Mouse (Mus musculus) forebrain, embryonic 10.5 days (tissue): Measurements from ENCODE around the gene Sirt7. TPM values are rescaled to one million over a fixed set of nuclear protein-coding genes. Genes with fewer than 3 reads are reported as not detected.
A peak's percentile ranks its signal among the peaks of the same experiment; 100 is the strongest.
"Not testable (repeated sequence)": the region's sequence is repeated elsewhere in the genome, so short reads cannot be mapped to it uniquely, and the experiment has no call there.

Source experiments
- DNase-seq: peaks from one replicate; pipeline ENCODE4 v3.0.0-alpha.2; 2017; ENCODE audit warnings: low spot score; ENCODE audit errors: extremely low spot score
- H3K27ac ChIP-seq: fragments of 300-500 bp; sonication (generic); 2 replicates; pipeline ENCODE4 v1.5.1; 2016; ENCODE audit warnings: mild to moderate bottlenecking
- H3K27me3 ChIP-seq: fragments of 300-500 bp; sonication (generic); 2 replicates; pipeline ENCODE4 v1.6.1; 2016; ENCODE audit warnings: mild to moderate bottlenecking; ENCODE audit not compliant: poor library complexity, severe bottlenecking
- H3K36me3 ChIP-seq: fragments of 300-500 bp; sonication (generic); replicated peaks from 2 replicates; pipeline ENCODE4 v1.6.1; 2016; ENCODE audit warnings: mild to moderate bottlenecking, moderate library complexity
- H3K4me1 ChIP-seq: fragments of 300-500 bp; sonication (generic); 2 replicates; pipeline ENCODE4 v1.6.1; 2016
- H3K4me3 ChIP-seq: fragments of 300-500 bp; sonication (generic); 2 replicates; pipeline ENCODE4 v1.5.1; 2016; ENCODE audit warnings: mild to moderate bottlenecking, moderate library complexity
- H3K9me3 ChIP-seq: fragments of 300-500 bp; sonication (generic); 2 replicates; pipeline ENCODE4 v1.6.1; 2016; ENCODE audit warnings: mild to moderate bottlenecking, moderate library complexity
- WGBS: fragments of 180-500 bp; shearing (Covaris S2); methylation state at CpG from one replicate; pipeline ENCODE4 v1.1.7; 2016; 5-methylcytosine and 5-hydroxymethylcytosine counted together
- polyA plus RNA-seq: library from polyadenylated mRNA; unstranded; fragments of >200 nt; fragmentation: Nextera tagmentation; extraction: Ambion mirVana; gene quantifications from 2 replicates; pipeline ENCODE4 v1.2.1, GENCODE M21; 2016

Gene Sirt7
- polyA plus RNA-seq, 1 experiment from 2014 or later = 32.8 TPM

DNA sequence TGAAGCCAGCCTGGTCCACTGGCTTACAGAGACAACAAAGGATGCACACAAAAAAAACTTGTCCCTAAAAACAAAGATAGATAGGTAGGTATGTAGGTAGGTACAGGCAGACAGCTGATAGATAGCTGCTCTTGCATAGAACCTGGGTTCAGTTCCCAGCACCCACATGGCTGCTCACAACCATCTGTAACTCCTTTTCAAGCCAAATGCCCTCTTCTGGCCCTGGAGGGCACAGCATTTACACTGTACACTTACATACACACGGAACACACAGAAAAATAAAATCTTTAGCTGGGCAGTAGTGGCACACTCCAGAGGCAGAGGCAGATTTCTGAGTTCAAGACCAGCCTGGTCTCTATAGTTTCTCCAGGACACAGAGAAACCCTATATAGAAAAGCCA lies 41.1 kb downstream of the Sirt7 start:
- Histone ChIP-seq H3K36me3 (peaks cover 78% of the 10 kb centered on the region), H3K9me3 (peaks cover 4% of the 10 kb centered on the region; the same call in 1 of the 2 replicates), H3K4me3 (no peak overlapping the region), H3K27ac (no peak overlapping the region), H3K27me3 (no peaks in the 10 kb centered on the region), H3K4me1 (peaks cover 29% of the 10 kb centered on the region)
- no peak for DNase-seq
- WGBS = 95% methylated on average over 1 of the region's 1 CpGs

DNA sequence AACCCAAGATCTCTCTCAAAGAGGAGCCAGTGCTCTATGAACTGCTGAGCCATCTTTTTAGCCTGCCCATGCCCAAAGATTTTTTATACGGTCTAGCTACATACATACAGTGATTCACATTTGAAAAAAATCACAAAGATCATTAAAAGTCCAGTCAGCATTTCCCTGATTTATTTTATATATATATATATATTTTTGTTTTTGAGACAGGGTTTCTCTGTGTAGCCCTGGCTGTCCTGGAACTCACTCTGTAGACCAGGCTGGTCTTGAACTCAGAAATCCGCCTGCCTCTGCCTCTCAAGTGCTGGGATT lies 42.1 kb downstream of the Sirt7 start:
- not testable (repeated sequence) for H3K4me3 ChIP-seq, H3K27me3 ChIP-seq, DNase-seq, H3K27ac ChIP-seq, H3K9me3 ChIP-seq
- peaks cover 78% of the 10 kb centered on the region for H3K36me3 ChIP-seq
- WGBS = 89% methylated on average over 2 of the region's 2 CpGs
- peaks cover 39% of the 10 kb centered on the region for H3K4me1 ChIP-seq

DNA sequence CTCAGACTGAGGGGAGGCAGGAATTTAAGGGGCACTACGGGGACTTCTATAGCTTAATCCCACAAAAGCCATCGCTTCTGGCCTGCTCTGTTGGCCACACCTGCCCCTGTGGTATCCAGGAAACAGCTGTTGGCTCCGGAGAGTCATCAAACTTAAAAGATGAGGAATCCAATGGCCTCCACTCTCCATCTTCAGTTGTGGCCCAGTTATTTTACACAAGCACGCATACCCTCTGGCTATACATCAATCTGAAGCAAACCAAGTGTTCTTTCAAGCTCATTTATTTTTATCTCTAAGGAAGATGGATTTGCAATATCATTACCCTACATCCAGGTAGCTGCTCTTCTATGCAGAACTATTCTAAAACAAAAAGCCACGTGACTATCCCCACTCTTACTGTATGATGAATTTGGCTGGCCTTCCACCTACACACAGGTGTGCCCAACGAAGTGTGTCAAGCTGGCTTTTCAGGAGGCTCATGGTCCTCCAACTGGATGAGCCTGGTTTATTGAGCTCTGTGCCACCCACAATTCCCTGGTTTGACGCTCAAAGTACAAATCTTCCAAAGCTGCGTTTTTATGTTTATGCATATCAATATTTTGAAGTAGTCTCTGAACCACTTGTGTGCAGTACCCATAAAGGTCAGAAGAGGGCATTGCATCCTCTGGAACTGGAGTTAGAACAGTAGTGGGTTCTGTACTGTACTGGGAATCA lies 42.6 kb downstream of the Sirt7 start:
- Histone ChIP-seq H3K27ac (peak overlapping the region; percentile 99), H3K4me3 (peak overlapping the region; percentile 89), H3K27me3 (no peaks in the 10 kb centered on the region), H3K4me1 (peaks cover 41% of the 10 kb centered on the region), H3K9me3 (peaks cover 4% of the 10 kb centered on the region; the same call in 1 of the 2 replicates), H3K36me3 (peaks cover 78% of the 10 kb centered on the region)
- DNase-seq = no peak
- WGBS = 75% methylated on average over 8 of the region's 8 CpGs

DNA sequence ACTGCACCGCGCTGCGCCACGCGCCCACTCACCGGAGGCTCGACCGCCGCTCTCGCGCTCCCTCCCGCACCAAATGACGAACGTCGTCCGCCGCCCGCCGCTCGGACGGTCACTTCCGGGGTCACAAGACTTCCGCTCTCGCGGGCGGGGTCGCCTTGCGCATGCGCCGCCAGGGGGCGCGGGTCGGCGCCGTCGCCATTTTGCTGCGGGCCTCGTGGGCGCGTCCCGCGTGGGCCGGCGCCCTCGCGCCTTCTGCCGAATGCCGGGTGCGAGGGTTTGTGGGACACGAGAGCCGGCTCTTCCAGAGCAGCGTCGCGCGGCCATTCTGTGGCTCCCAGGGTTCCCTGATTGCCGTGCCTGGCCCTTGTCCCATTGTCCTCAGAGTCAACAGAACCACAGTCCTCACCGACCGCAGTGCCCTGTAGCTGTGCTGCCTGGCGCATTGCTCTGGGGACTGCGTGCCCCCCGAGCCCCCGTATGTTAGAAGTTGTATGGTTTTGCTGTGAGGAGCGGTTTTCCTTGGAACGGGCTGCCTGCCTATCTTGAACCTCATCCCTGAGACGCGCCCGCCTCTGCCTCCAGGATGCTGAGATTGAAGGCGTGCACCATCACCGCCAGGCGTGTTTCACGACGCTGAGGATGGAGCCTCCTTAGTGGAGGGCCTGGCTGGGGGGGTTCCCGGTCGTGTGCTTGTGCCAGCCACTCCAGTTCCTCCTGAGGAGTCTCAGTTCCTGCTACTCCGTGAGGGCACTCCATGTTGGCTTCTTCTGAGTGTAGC lies 43.4 kb downstream of the Sirt7 start, which contains the start of gene Arhgdia:
TSS of gene Arhgdia (minus strand) at position 135 of the 778 bp plus-strand sequence.
- DNase-seq = peak; percentile 82
- Histone ChIP-seq H3K36me3 (peaks cover 78% of the 10 kb centered on the region), H3K27ac (peak within 1 kb of the TSS; percentile 99), H3K4me1 (peaks cover 41% of the 10 kb centered on the region), H3K9me3 (peaks cover 4% of the 10 kb centered on the region; the same call in 1 of the 2 replicates), H3K4me3 (peak within 1 kb of the TSS; percentile 89), H3K27me3 (no peaks in the 10 kb centered on the region)
- 5% methylated on average over 69 of the region's 75 CpGs for whole genome bisulfite sequencing

DNA sequence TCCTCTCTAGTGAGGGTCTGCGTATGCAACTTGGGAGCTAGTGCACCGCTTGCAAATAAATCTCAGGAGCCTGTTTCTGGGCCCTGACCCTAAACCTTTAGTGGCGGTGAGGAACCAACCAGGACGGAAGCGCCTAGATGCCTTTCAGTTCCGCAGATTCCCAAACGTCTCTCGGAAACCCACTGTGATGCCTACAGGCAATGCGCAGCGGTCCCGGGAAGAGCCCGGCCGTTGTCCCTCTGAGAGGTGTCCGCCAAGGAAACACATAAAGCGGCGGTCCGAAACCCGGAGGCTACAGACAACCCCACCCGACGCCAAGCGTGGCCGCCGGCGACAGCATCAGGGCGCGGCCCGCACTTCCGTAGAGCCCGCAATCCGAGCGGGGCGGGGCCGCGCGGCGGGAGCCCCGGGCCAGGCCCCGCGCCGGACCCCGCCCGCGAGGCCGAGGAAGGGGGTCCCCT lies 44.1 kb downstream of the Sirt7 start:
- Histone ChIP-seq H3K27ac (peak overlapping the region; percentile 99), H3K4me3 (peak overlapping the region; percentile 89), H3K27me3 (no peaks in the 10 kb centered on the region), H3K36me3 (peaks cover 76% of the 10 kb centered on the region), H3K9me3 (peaks cover 4% of the 10 kb centered on the region; the same call in 1 of the 2 replicates), H3K4me1 (peaks cover 41% of the 10 kb centered on the region)
- peak; percentile 49 for DNase-seq
- under 1% methylated on average over 43 of the region's 44 CpGs for WGBS

DNA sequence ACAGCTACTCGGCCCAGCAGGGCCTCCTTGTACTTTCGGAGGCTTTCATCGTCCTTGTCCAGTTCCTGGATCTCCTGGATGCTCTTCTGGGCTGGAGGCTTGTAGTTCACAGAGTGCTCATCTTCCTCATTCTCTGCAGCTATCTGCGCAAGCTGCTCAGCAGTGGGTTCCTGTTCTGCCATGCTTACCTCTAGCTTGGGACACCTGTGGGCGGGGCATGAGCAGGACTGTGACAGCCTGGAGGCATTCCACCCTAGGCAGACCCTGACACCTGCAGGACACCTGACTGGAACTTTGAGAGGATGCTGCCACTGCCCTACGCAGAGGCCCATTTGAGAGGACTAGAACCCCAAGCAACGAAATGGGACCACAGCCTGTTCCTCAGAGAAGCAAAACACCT lies 44.9 kb downstream of the Sirt7 start:
- peaks cover 69% of the 10 kb centered on the region for H3K36me3 ChIP-seq
- H3K9me3 ChIP-seq = peaks cover 4% of the 10 kb centered on the region; the same call in 1 of the 2 replicates
- peak overlapping the region; percentile 89 for H3K4me3 ChIP-seq
- H3K27me3 ChIP-seq = no peaks in the 10 kb centered on the region
- DNase-seq = no peak
- peak overlapping the region; percentile 99 for H3K27ac ChIP-seq
- WGBS = 67% methylated on average over 7 of the region's 7 CpGs
- peaks cover 41% of the 10 kb centered on the region for H3K4me1 ChIP-seq

- Histone ChIP-seq H3K4me3 (peak overlapping the region; percentile 89), H3K36me3 (peaks cover 62% of the 10 kb centered on the region), H3K9me3 (peaks cover 4% of the 10 kb centered on the region; the same call in 1 of the 2 replicates), H3K27me3 (no peaks in the 10 kb centered on the region), H3K27ac (peak overlapping the region; percentile 99), H3K4me1 (peaks cover 46% of the 10 kb centered on the region)
- DNase-seq = peak; percentile 86
- 65% methylated on average over 15 of the region's 15 CpGs for WGBS
Observed at GRCm38 (mm10) chr11:120579316-120580107, 45.5 kb downstream of the Sirt7 start.

DNA sequence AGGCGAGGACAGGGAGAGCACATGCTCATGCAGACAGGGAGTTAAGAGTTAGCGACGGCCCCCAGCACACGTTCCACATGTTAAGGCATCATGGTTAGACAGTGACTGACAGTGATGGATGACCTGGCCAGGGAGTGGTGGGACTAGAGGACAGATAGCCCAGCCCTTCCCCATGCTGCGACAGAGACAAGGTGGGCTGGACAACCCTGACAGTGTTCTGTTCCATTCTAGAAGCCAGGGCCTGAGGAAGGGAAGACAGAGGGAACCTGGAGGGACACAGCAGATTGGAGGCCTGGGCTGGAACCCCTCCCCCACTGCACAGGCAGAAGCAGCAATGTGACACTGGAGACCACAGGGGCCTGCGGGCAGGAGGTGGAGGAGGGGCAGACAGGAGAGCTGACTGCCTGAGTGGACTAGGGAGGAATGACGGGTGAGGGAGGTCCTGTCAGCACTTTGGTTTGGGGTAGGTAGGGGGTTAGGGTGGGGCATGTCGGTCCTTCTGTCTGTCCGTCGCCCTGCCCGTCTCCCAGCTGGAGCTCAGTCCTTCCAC lies 46.3 kb downstream of the Sirt7 start:
- DNase-seq = no peak
- Histone ChIP-seq H3K36me3 (peaks cover 55% of the 10 kb centered on the region), H3K9me3 (peaks cover under 1% of the 10 kb centered on the region; the same call in 1 of the 2 replicates), H3K27ac (0 out of 2 replicates have a peak overlapping the region, but pooled peaks have one; percentile 99), H3K27me3 (no peaks in the 10 kb centered on the region), H3K4me3 (peak overlapping the region; percentile 89; the same call in 1 of the 2 replicates), H3K4me1 (peaks cover 53% of the 10 kb centered on the region)
- WGBS = 85% methylated on average over 11 of the region's 11 CpGs

GRCm38 (mm10) chr11:120578024-120578693 lies 46.9 kb downstream of the Sirt7 start:
- Histone ChIP-seq H3K27ac (no peak overlapping the region; the same call in 1 of the 2 replicates), H3K36me3 (peaks cover 50% of the 10 kb centered on the region), H3K4me3 (peak overlapping the region; percentile 2; the same call in 1 of the 2 replicates), H3K9me3 (no peaks in the 10 kb centered on the region), H3K27me3 (no peaks in the 10 kb centered on the region), H3K4me1 (peaks cover 54% of the 10 kb centered on the region)
- DNase-seq = no peak
- 93% methylated on average over 10 of the region's 10 CpGs for WGBS

DNA sequence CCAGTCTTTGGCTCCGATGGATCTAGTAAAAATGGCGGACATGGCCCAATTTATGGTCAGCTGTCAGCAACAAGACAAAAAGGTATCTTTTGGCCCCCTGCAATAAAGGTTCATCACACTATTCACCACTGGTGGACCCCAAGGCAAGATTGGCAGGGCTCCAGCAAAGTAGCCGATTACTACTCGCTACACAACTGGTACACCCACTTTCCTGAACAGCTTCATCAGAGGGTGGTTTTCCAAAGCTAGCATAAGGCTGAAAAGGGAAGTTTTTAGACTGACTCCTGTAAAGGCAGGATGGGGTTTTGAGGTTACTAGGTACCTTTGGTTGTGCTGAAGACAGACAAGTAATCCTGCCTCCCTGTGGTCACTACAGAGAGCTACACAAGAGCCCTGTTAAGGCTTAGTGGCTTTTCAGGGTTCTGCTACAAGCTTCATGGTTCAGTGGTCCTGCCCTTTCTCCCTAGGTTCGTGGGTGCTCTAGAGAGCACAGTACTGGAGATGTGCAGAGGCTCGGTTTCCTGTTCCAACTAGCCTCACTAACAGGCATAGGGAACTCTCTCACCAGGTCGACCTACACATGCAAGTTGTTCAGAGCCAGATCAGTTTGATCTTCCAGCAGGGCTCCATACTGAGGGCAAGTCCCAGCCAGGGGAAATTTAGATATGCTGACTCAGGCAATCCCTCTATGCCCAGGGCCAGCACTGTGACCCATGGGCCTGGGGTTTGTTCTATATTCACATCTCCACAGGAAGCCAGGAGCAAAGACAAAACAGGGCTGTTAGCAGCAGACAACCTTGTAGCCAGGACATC lies 47.6 kb downstream of the Sirt7 start:
- peaks cover 44% of the 10 kb centered on the region for H3K36me3 ChIP-seq
- H3K9me3 ChIP-seq = no peaks in the 10 kb centered on the region
- H3K27me3 ChIP-seq = no peaks in the 10 kb centered on the region
- 84% methylated on average over 7 of the region's 7 CpGs for WGBS
- no peak for DNase-seq
- H3K4me3 ChIP-seq = peak overlapping the region; percentile 5; the same call in 1 of the 2 replicates
- no peak overlapping the region for H3K27ac ChIP-seq
- H3K4me1 ChIP-seq = peaks cover 52% of the 10 kb centered on the region

DNA sequence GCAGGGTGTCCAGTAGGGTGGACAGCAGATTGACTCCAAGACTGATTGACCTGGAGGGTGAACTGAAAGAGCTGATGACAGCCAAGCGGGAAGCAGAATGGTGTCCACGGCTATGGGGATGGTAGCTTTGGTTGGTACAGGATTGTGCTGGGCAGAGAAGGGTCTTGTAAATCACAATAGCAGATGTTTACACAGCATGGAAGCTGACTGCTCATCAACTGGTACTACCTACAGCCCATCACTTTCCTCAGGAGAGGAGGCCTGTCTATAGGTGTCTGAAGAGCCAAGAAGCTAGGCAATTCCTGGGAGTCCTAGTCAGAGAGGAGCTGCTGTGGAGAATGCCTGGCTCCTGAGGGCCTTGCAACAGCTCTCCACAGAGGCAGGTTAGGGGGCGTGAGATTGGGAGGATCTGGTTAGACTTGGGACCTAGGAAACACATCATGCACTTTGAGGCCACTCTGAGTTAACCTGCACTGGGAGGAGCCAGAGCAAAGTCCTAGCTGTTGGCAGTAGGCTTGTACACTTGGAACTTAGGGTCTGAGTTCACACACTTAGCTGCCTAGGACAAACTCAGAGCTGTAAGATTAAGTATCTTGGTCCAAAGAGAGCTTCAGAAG lies 48.6 kb downstream of the Sirt7 start:
- no peak overlapping the region for H3K27ac ChIP-seq
- no peak for DNase-seq
- peak overlapping the region; percentile 19; the same call in 1 of the 2 replicates for H3K4me3 ChIP-seq
- no peaks in the 10 kb centered on the region for H3K9me3 ChIP-seq
- H3K27me3 ChIP-seq = no peaks in the 10 kb centered on the region
- WGBS = 90% methylated on average over 3 of the region's 3 CpGs
- peaks cover 45% of the 10 kb centered on the region for H3K36me3 ChIP-seq
- H3K4me1 ChIP-seq = peaks cover 50% of the 10 kb centered on the region
